Mouse (Mus musculus) liver, postnatal 0 days (tissue): ENCODE measurements around the gene Dyrk1b. TPM values are rescaled to one million over a fixed set of nuclear protein-coding genes. Genes with fewer than 3 reads are reported as not detected.

ENCODE experiments used
- ATAC-seq: fragments of 200-750 bp; cut with Nextera tagmentation; 2 replicates; pipeline ENCODE4 v1.8.0; 2017; ENCODE audit warnings: mild to moderate bottlenecking, moderate library complexity
- DNase-seq: peaks from one replicate; pipeline ENCODE4 v3.0.0-alpha.2; 2016
- H3K27ac ChIP-seq: fragments of 300-500 bp; sonication (generic); 2 replicates; pipeline ENCODE4 v1.5.1; 2014; ENCODE audit warnings: antibody characterized with exemption, moderate library complexity, mild to moderate bottlenecking, low read depth
- H3K27me3 ChIP-seq: fragments of 300-500 bp; sonication (generic); 2 replicates; pipeline ENCODE4 v1.6.1; 2014; ENCODE audit warnings: low read length, control low read depth, mixed read lengths; ENCODE audit not compliant: insufficient read depth
- H3K36me3 ChIP-seq: fragments of 300-500 bp; sonication (generic); replicated peaks from 2 replicates; pipeline ENCODE4 v1.6.1; 2014; ENCODE audit warnings: mild to moderate bottlenecking, control low read depth, low read length, moderate library complexity, mixed read lengths; ENCODE audit not compliant: insufficient read depth
- H3K4me1 ChIP-seq: fragments of 300-500 bp; sonication (generic); 2 replicates; pipeline ENCODE4 v1.6.1; 2014; ENCODE audit warnings: antibody characterized with exemption, mild to moderate bottlenecking, control low read depth; ENCODE audit not compliant: insufficient read depth
- H3K4me2 ChIP-seq: fragments of 300-500 bp; sonication (generic); 2 replicates; pipeline ENCODE4 v1.6.1; 2014; ENCODE audit warnings: low read depth, mild to moderate bottlenecking, low read length, moderate library complexity, mixed read lengths
- H3K4me3 ChIP-seq: fragments of 300-500 bp; sonication (generic); 2 replicates; pipeline ENCODE4 v1.5.1; 2014; ENCODE audit warnings: low read depth, low read length
- H3K9ac ChIP-seq: fragments of 300-500 bp; sonication (generic); replicated peaks from 2 replicates; pipeline ENCODE4 v1.6.1; 2014; ENCODE audit warnings: mild to moderate bottlenecking, moderate library complexity
- H3K9me3 ChIP-seq: fragments of 300-500 bp; sonication (generic); 2 replicates; pipeline ENCODE4 v1.6.1; 2016; ENCODE audit warnings: mild to moderate bottlenecking, control low read depth, low read length, mixed read lengths
- CTCF ChIP-seq: sonication (generic); IDR thresholded peaks from 2 replicates; pipeline ENCODE4 v1.5.1; 2016; ENCODE audit warnings: antibody characterized with exemption, low read depth
- EP300 ChIP-seq: IDR thresholded peaks from 2 replicates; pipeline ENCODE4 v1.6.1; 2016; ENCODE audit warnings: antibody characterized with exemption, low read depth, mild to moderate bottlenecking
- WGBS: fragments of 180-500 bp; shearing (Covaris S2); extraction: QIAGEN DNeasy Blood & Tissue Kit; methylation state at CpG from one replicate; pipeline ENCODE4 v1.1.7; 2014; ENCODE audit not compliant: insufficient replicate concordance; 5-methylcytosine and 5-hydroxymethylcytosine counted together
- polyA plus RNA-seq: library from polyadenylated mRNA; unstranded; fragments of >200 nt; fragmentation: Nextera tagmentation; extraction: Ambion mirVana; gene quantifications from 2 replicates; pipeline ENCODE4 v1.2.1, GENCODE M21; 2015

Gene Dyrk1b
- polyA plus RNA-seq, 1 experiment from 2014 or later, result 4.5 TPM

DNA sequence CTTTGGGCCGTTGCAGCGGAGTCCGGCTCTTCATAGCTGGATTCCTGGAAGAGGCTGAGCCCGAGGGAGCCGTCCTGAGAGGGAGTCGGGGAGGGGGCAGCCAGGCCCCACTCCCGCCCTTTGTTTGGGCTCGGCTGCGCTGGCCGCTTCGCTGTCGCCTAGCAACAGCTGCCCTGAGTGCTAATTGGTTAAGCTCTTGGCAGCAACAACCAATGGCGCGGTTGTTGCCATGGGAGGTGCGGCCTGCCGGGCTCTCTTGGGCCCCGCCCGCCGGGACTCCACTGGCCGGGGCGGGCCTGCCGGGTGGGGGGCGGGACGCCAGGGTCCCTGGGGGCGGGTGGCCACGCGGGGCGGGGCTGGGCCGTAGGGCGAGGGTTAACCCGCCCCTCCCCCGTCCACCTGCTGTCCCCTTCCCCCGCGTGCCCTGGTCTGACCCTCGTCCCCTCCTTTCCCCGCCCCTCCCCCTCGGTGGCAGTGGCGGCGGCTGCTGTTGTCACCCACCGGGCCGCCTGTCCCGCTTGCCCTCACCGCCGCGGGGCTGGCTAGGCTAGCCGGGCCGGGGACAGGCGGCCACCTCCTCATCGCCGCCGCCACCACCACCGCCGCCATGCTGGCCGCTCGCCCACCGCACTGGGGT lies 590 bp downstream of the Dyrk1b start:
- peaks cover 61% of the 10 kb centered on the region for H3K36me3 ChIP-seq
- peak; percentile 95 for DNase-seq
- no peaks in the 10 kb centered on the region for H3K27me3 ChIP-seq
- no peak for TF ChIP-seq CTCF
- no peak for TF ChIP-seq EP300
- H3K4me2 ChIP-seq, result peak overlapping the region; percentile 93
- H3K4me3 ChIP-seq, result peak overlapping the region; percentile 93
- WGBS, result 2% methylated on average over 25 of the region's 56 CpGs
- peaks cover 9% of the 10 kb centered on the region for H3K4me1 ChIP-seq
- peak overlapping the region; percentile 85 for H3K27ac ChIP-seq
- H3K9ac ChIP-seq, result peak overlapping the region; percentile 78
- H3K9me3 ChIP-seq, result no peaks in the 10 kb centered on the region
- ATAC-seq, result peak; percentile 95

DNA sequence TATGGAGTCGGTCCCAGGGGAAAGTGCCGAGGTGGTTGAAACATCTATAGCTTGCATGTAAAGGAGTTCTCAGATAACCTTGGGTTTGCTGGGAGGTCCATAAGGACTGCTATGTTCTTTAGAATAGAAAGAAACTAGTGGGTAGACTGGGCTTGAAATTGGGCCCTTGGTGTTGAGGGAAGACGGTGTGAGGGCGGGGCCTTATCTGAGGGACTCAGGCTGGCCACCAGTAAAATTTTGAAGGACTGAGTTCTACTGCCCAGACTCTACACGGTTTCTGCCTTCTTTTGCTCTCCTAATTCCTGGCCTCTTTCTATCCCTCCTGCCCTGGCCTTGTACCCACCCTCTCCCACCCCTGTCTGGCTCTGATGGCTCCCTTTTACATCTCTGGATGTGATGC lies 1.6 kb downstream of the Dyrk1b start:
- Histone ChIP-seq H3K9me3 (no peaks in the 10 kb centered on the region), H3K4me1 (peaks cover 9% of the 10 kb centered on the region), H3K9ac (peak overlapping the region; percentile 72), H3K36me3 (peaks cover 63% of the 10 kb centered on the region), H3K4me3 (peak overlapping the region; percentile 93; the same call in 1 of the 2 replicates), H3K27me3 (no peaks in the 10 kb centered on the region), H3K27ac (peak overlapping the region; percentile 73), H3K4me2 (peak overlapping the region; percentile 93)
- ATAC-seq, result no peak
- no peak for DNase-seq
- 72% methylated on average over 5 of the region's 5 CpGs for WGBS
- no peak for TF ChIP-seq EP300
- no peak for TF ChIP-seq CTCF

DNA sequence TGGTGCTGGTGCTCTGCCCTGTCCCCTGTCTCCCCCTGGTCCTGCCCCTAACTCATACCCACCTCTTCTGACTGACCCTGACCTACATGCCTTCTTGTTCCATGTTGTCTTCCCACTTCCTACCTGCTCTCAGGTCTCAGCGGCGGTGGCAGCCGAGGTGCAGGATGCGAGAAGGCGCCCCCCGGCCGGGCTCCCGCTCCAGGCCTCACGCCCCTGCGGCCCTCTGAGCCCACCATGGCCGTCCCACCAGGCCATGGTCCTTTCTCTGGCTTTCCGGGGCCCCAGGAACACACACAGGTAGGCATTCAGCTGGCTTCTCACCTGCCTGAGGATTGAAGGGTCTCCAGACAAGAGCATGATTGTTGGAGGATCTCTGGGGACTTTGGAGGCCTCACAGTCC lies 2.1 kb downstream of the Dyrk1b start:
- peaks cover 62% of the 10 kb centered on the region for H3K36me3 ChIP-seq

DNA sequence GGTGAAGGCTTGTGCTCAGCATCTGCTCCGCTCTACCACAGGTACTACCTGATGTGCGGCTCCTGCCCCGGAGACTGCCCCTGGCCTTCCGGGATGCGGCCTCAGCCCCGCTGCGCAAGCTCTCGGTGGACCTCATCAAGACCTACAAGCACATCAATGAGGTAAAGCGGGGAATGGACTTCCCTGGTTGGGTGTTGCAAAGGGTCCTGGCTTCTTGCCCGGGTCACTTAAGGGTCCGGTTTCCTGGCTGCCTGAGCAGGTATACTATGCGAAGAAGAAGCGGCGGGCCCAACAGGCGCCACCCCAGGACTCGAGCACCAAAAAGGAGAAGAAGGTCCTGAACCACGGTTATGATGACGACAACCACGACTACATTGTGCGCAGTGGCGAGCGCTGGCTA lies 3.1 kb downstream of the Dyrk1b start:
- Histone ChIP-seq H3K9ac (no peak overlapping the region), H3K27ac (no peak overlapping the region), H3K4me3 (no peak overlapping the region), H3K4me1 (peaks cover 9% of the 10 kb centered on the region), H3K27me3 (no peaks in the 10 kb centered on the region), H3K9me3 (no peaks in the 10 kb centered on the region), H3K36me3 (peaks cover 62% of the 10 kb centered on the region), H3K4me2 (no peak overlapping the region)
- no peak for DNase-seq
- no peak for ATAC-seq
- no peak for TF ChIP-seq EP300
- TF ChIP-seq CTCF, result no peak
- WGBS, result 90% methylated on average over 22 of the region's 22 CpGs

More for the DNA sequence above, 2.1 kb downstream of the Dyrk1b start:
- WGBS, result 88% methylated on average over 12 of the region's 12 CpGs
- TF ChIP-seq CTCF (no peak), EP300 (no peak)
- 0 out of 2 replicates have a peak overlapping the region, but pooled peaks have one; percentile 93 for H3K4me2 ChIP-seq
- no peak overlapping the region for H3K9ac ChIP-seq
- H3K27me3 ChIP-seq, result no peaks in the 10 kb centered on the region
- DNase-seq (no peak), ATAC-seq (no peak)
- H3K9me3 ChIP-seq, result no peaks in the 10 kb centered on the region
- no peak overlapping the region for H3K4me3 ChIP-seq
- H3K4me1 ChIP-seq, result peaks cover 9% of the 10 kb centered on the region
- H3K27ac ChIP-seq, result no peak overlapping the region

GRCm38 (mm10) chr7:28185884-28186283 lies 6.6 kb downstream of the Dyrk1b start:
- Histone ChIP-seq H3K4me3 (no peak overlapping the region), H3K9me3 (no peaks in the 10 kb centered on the region), H3K4me1 (peaks cover 1% of the 10 kb centered on the region), H3K27ac (no peak overlapping the region), H3K27me3 (no peaks in the 10 kb centered on the region), H3K9ac (no peak overlapping the region), H3K4me2 (no peak overlapping the region), H3K36me3 (peaks cover 65% of the 10 kb centered on the region)
- DNase-seq, result no peak
- TF ChIP-seq EP300, result no peak
- no peak for TF ChIP-seq CTCF
- WGBS, result 92% methylated on average over 14 of the region's 14 CpGs
- ATAC-seq, result no peak

DNA sequence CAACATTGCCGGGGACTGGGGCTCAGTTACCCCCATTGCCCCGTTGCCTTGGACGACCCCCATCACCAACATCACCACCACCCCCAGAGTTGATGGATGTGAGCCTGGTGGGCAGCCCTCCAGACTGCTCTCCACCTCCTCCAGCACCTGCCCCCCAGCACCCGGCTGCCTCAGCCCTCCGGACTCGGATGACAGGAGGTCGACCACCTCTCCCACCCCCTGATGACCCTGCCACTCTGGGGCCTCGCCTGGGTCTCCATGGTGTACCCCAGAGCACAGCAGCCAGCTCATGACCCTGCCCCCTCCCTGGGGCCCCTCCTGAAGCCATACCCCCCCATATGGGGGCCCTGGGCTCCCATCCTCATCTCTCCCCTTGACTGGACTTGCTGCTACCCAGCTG lies 7.4 kb downstream of the Dyrk1b start:
- WGBS, result 89% methylated on average over 8 of the region's 8 CpGs
- DNase-seq (no peak), ATAC-seq (0 out of 2 replicates have a peak, but pooled peaks have one; percentile 9)
- TF ChIP-seq CTCF (no peak), EP300 (no peak)
- Histone ChIP-seq H3K4me3 (no peak overlapping the region), H3K9ac (no peak overlapping the region), H3K4me1 (no peaks in the 10 kb centered on the region), H3K36me3 (peaks cover 64% of the 10 kb centered on the region), H3K4me2 (no peak overlapping the region), H3K9me3 (no peaks in the 10 kb centered on the region), H3K27ac (no peak overlapping the region), H3K27me3 (no peaks in the 10 kb centered on the region)
